Mouse (Mus musculus): ENCODE measurements around the gene B830017H08Rik. TPM values are rescaled to one million over a fixed set of nuclear protein-coding genes. Genes with fewer than 3 reads are reported as not detected.

Gene B830017H08Rik
- polyA plus RNA-seq, 1 experiment from 2014 or later = not detected

- H3K4me2 ChIP-seq (ENCODE audit: low read depth, low read length) = no peak within 1 kb of the TSS
- H3K36me3 ChIP-seq (ENCODE audit: control insufficient read depth, insufficient read depth) = peaks cover 19% of the 10 kb centered on the region
- H3K27me3 ChIP-seq (ENCODE audit: control insufficient read depth, insufficient read depth, low read length) = peaks cover 41% of the 10 kb centered on the region
- no peak within 1 kb of the TSS for H3K27ac ChIP-seq (ENCODE audit: low read length)
- no peak for ATAC-seq (replicated peaks; ENCODE audit: extremely low read depth, insufficient read depth, low FRiP score)
- no peak within 1 kb of the TSS for H3K4me3 ChIP-seq (ENCODE audit: low read length)
- H3K9me3 ChIP-seq (replicated peaks; ENCODE audit: control insufficient read depth, low read length) = no peaks in the 10 kb centered on the region
- no peak within 1 kb of the TSS for H3K9ac ChIP-seq (ENCODE audit: low read length)
- no peaks in the 10 kb centered on the region for H3K4me1 ChIP-seq (ENCODE audit: control insufficient read depth, insufficient read depth, low read length)
- 79% methylated on average over 6 of the region's 6 CpGs for WGBS
Observed at GRCm38 (mm10) chr16:17838051-17838450, 5.1 kb downstream of the B830017H08Rik start, which contains the start of gene Car15. TSS of gene Car15 (minus strand) at chr16:17838364.

DNA sequence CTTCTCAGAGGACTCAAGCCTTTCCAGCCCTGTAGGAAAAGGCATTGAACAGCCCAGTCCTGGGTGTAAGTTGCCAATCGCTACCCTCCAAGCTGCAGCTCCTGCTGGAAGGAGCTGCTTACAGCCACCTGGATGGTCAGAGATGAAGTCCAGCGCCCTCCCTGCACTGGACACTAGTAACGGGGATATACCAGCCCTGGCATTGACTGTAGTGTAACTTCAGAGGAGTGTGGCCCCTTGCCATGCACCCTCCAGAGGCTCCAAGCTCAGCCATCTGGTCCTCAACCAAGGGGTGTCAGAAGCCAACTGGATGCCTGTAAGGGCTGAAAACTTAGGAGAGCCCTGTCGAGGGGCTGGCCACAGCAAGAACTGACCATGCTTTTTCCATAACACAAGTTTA, 7.1 kb downstream of the B830017H08Rik start:
- Histone ChIP-seq H3K9me3 (replicated peaks; ENCODE audit: control insufficient read depth, low read length) (no peaks in the 10 kb centered on the region), H3K27me3 (ENCODE audit: control insufficient read depth, insufficient read depth, low read length) (peaks cover 21% of the 10 kb centered on the region), H3K27ac (ENCODE audit: low read length) (no peak overlapping the region), H3K4me1 (ENCODE audit: control insufficient read depth, insufficient read depth, low read length) (no peaks in the 10 kb centered on the region), H3K4me3 (ENCODE audit: low read length) (no peak overlapping the region), H3K36me3 (ENCODE audit: control insufficient read depth, insufficient read depth) (peaks cover 33% of the 10 kb centered on the region), H3K9ac (ENCODE audit: low read length) (no peak overlapping the region), H3K4me2 (ENCODE audit: low read depth, low read length) (no peak overlapping the region)
- ATAC-seq (replicated peaks; ENCODE audit: extremely low read depth, insufficient read depth, low FRiP score) = no peak
- WGBS = 81% methylated on average over 4 of the region's 4 CpGs

DNA sequence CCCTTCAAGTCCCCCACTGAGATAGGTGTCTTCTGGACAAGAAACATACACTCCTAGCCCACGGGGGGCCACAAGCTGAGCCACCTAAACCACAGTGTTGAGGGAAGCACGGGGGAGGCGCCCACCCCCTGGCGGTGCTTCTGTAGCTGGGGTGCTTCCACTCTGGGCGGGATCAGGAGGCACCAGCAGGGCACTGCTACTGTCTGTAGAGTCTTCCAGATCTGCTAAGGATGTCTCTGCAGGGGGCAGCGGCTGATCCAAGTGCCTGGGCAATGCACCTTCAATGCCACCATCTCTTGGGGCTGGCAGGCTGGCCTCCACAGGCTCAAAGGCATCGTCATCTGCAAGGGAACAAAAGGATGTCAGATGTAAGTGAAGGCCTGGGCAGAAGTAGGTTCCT, 9.5 kb downstream of the B830017H08Rik start:
- WGBS = 91% methylated on average over 7 of the region's 7 CpGs
- Histone ChIP-seq H3K4me2 (ENCODE audit: low read depth, low read length) (no peak overlapping the region), H3K9ac (ENCODE audit: low read length) (no peak overlapping the region), H3K4me3 (ENCODE audit: low read length) (no peak overlapping the region), H3K27ac (ENCODE audit: low read length) (no peak overlapping the region), H3K36me3 (ENCODE audit: control insufficient read depth, insufficient read depth) (peaks cover 48% of the 10 kb centered on the region), H3K4me1 (ENCODE audit: control insufficient read depth, insufficient read depth, low read length) (no peaks in the 10 kb centered on the region), H3K27me3 (ENCODE audit: control insufficient read depth, insufficient read depth, low read length) (peaks cover under 1% of the 10 kb centered on the region; the same call in 1 of the 2 replicates), H3K9me3 (replicated peaks; ENCODE audit: control insufficient read depth, low read length) (no peaks in the 10 kb centered on the region)
- ATAC-seq (replicated peaks; ENCODE audit: extremely low read depth, insufficient read depth, low FRiP score) = no peak

- Histone ChIP-seq H3K9ac (ENCODE audit: low read length) (no peak overlapping the region), H3K9me3 (replicated peaks; ENCODE audit: control insufficient read depth, low read length) (no peaks in the 10 kb centered on the region), H3K4me3 (ENCODE audit: low read length) (no peak overlapping the region), H3K27me3 (ENCODE audit: control insufficient read depth, insufficient read depth, low read length) (no peaks in the 10 kb centered on the region), H3K36me3 (ENCODE audit: control insufficient read depth, insufficient read depth) (peaks cover 48% of the 10 kb centered on the region), H3K27ac (ENCODE audit: low read length) (no peak overlapping the region), H3K4me1 (ENCODE audit: control insufficient read depth, insufficient read depth, low read length) (no peaks in the 10 kb centered on the region), H3K4me2 (ENCODE audit: low read depth, low read length) (no peak overlapping the region)
- no peak for ATAC-seq (replicated peaks; ENCODE audit: extremely low read depth, insufficient read depth, low FRiP score)
- WGBS = 84% methylated on average over 10 of the region's 10 CpGs
Observed at GRCm38 (mm10) chr16:17843701-17844365, 10.9 kb downstream of the B830017H08Rik start.

- H3K9me3 ChIP-seq (replicated peaks; ENCODE audit: control insufficient read depth, low read length) = no peaks in the 10 kb centered on the region
- H3K4me2 ChIP-seq (ENCODE audit: low read depth, low read length) = no peak overlapping the region
- peaks cover 46% of the 10 kb centered on the region for H3K36me3 ChIP-seq (ENCODE audit: control insufficient read depth, insufficient read depth)
- WGBS = 83% methylated on average over 6 of the region's 6 CpGs
- no peak overlapping the region for H3K4me3 ChIP-seq (ENCODE audit: low read length)
- H3K27me3 ChIP-seq (ENCODE audit: control insufficient read depth, insufficient read depth, low read length) = no peaks in the 10 kb centered on the region
- no peak overlapping the region for H3K27ac ChIP-seq (ENCODE audit: low read length)
- no peak overlapping the region for H3K9ac ChIP-seq (ENCODE audit: low read length)
- no peaks in the 10 kb centered on the region for H3K4me1 ChIP-seq (ENCODE audit: control insufficient read depth, insufficient read depth, low read length)
- ATAC-seq (replicated peaks; ENCODE audit: extremely low read depth, insufficient read depth, low FRiP score) = no peak
Observed at GRCm38 (mm10) chr16:17848431-17848830, 15.5 kb downstream of the B830017H08Rik start.

- whole genome bisulfite sequencing = 18% methylated on average over 1 of the region's 1 CpGs
- Histone ChIP-seq H3K36me3 (ENCODE audit: control insufficient read depth, insufficient read depth) (peaks cover 44% of the 10 kb centered on the region), H3K4me1 (ENCODE audit: control insufficient read depth, insufficient read depth, low read length) (no peaks in the 10 kb centered on the region), H3K27ac (ENCODE audit: low read length) (no peak overlapping the region), H3K9ac (ENCODE audit: low read length) (no peak overlapping the region), H3K4me3 (ENCODE audit: low read length) (no peak overlapping the region), H3K9me3 (replicated peaks; ENCODE audit: control insufficient read depth, low read length) (no peaks in the 10 kb centered on the region), H3K27me3 (ENCODE audit: control insufficient read depth, insufficient read depth, low read length) (no peaks in the 10 kb centered on the region), H3K4me2 (ENCODE audit: low read depth, low read length) (no peak overlapping the region)
- no peak for ATAC-seq (replicated peaks; ENCODE audit: extremely low read depth, insufficient read depth, low FRiP score)
Observed at GRCm38 (mm10) chr16:17848928-17849327, 16.0 kb downstream of the B830017H08Rik start.

DNA sequence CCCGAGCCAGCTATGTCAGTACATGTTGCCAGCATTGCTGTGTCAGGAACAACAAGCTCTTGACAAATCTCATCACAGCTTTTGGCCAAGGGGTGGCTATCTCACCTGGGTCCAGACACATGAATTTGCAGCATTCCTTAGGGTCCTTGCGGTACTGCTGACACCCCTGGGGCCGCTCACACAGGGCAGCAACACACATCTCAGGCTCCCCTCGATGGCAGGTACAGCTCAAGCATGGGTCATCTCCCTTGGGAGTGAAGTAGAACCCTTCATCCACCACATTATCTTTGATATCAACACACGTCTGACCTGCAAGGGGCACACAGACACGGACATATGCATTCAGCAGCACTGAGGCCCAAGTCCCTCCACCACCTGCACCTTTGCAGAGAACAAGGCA, 16.6 kb downstream of the B830017H08Rik start:
- WGBS = 75% methylated on average over 6 of the region's 6 CpGs
- no peak overlapping the region for H3K27ac ChIP-seq (ENCODE audit: low read length)
- no peaks in the 10 kb centered on the region for H3K4me1 ChIP-seq (ENCODE audit: control insufficient read depth, insufficient read depth, low read length)
- H3K9me3 ChIP-seq (replicated peaks; ENCODE audit: control insufficient read depth, low read length) = no peaks in the 10 kb centered on the region
- H3K9ac ChIP-seq (ENCODE audit: low read length) = no peak overlapping the region
- peaks cover 44% of the 10 kb centered on the region for H3K36me3 ChIP-seq (ENCODE audit: control insufficient read depth, insufficient read depth)
- H3K4me2 ChIP-seq (ENCODE audit: low read depth, low read length) = no peak overlapping the region
- no peaks in the 10 kb centered on the region for H3K27me3 ChIP-seq (ENCODE audit: control insufficient read depth, insufficient read depth, low read length)
- H3K4me3 ChIP-seq (ENCODE audit: low read length) = no peak overlapping the region
- no peak for ATAC-seq (replicated peaks; ENCODE audit: extremely low read depth, insufficient read depth, low FRiP score)

- Histone ChIP-seq H3K36me3 (ENCODE audit: control insufficient read depth, insufficient read depth) (peaks cover 42% of the 10 kb centered on the region), H3K9me3 (replicated peaks; ENCODE audit: control insufficient read depth, low read length) (no peaks in the 10 kb centered on the region), H3K27me3 (ENCODE audit: control insufficient read depth, insufficient read depth, low read length) (no peaks in the 10 kb centered on the region), H3K27ac (ENCODE audit: low read length) (no peak overlapping the region), H3K4me3 (ENCODE audit: low read length) (no peak overlapping the region), H3K4me1 (ENCODE audit: control insufficient read depth, insufficient read depth, low read length) (no peaks in the 10 kb centered on the region), H3K4me2 (ENCODE audit: low read depth, low read length) (no peak overlapping the region), H3K9ac (ENCODE audit: low read length) (no peak overlapping the region)
- WGBS = 96% methylated on average over 5 of the region's 5 CpGs
- no peak for ATAC-seq (replicated peaks; ENCODE audit: extremely low read depth, insufficient read depth, low FRiP score)
Observed at GRCm38 (mm10) chr16:17851331-17851730, 18.4 kb downstream of the B830017H08Rik start.

DNA sequence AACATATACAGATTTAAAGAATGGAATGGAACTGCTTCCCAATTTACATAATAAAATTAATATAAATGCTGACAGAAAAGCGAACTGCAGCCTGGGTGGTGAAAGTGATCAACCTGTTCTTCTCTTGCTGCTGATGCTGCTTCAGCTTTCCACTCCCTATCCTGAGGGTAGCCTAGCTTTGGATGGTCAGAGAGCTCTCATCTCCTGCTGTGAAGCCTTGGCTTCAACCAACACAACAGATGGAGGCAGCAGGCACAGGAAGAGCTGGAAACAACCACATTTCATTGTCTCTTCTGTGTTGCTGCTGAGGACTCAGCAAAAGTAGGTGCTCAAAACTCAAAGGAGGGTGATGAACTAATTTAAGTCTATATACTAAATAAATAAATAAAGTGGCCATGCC, 18.9 kb downstream of the B830017H08Rik start:
- Histone ChIP-seq H3K9me3 (replicated peaks; ENCODE audit: control insufficient read depth, low read length) (no peaks in the 10 kb centered on the region), H3K27ac (ENCODE audit: low read length) (no peak overlapping the region), H3K9ac (ENCODE audit: low read length) (no peak overlapping the region), H3K4me3 (ENCODE audit: low read length) (no peak overlapping the region), H3K36me3 (ENCODE audit: control insufficient read depth, insufficient read depth) (peaks cover 46% of the 10 kb centered on the region), H3K27me3 (ENCODE audit: control insufficient read depth, insufficient read depth, low read length) (no peaks in the 10 kb centered on the region), H3K4me1 (ENCODE audit: control insufficient read depth, insufficient read depth, low read length) (no peaks in the 10 kb centered on the region), H3K4me2 (ENCODE audit: low read depth, low read length) (no peak overlapping the region)
- no peak for ATAC-seq (replicated peaks; ENCODE audit: extremely low read depth, insufficient read depth, low FRiP score)
- WGBS = 93% methylated on average over 1 of the region's 1 CpGs
